Mouse (Mus musculus): ENCODE results near the gene Olfr160. TPM values are rescaled to one million over a fixed set of nuclear protein-coding genes. Genes with fewer than 3 reads are reported as not detected.

Olfr160 gene
- total and polyA plus RNA-seq, 2 experiments from 2014 or later: not detected

DNA sequence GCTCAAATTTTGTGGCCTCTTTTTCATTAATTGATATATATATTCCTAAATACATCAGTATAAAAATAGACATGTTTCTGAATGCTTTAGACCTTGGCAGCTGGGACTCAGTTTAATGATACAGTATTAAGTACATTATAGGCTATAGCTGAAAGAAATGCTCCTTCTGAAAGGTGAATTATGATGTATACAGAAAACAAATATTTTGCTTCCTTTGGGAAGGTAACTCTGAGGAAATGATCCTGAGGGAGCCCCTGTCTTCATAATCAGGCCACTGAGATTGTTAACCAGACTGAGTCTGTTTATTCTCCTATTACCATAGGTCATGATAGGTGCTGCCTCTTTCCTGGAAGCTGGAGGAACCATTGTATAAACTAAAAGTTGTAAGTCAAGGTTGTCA lies 28.8 kb upstream of the Olfr160 start, which contains the start of gene Olfr874:
TSS of gene Olfr874 (plus strand) at position 301 of the 400 bp plus-strand sequence.
- H3K36me3 ChIP-seq (replicated peaks; ENCODE audit: control insufficient read depth, insufficient read depth, low read length): no peaks in the 10 kb centered on the region
- no peaks in the 10 kb centered on the region for H3K9me3 ChIP-seq (replicated peaks; ENCODE audit: control insufficient read depth, low read length)
- H3K4me2 ChIP-seq (ENCODE audit: low read depth, low read length): no peak within 1 kb of the TSS
- H3K4me3 ChIP-seq (ENCODE audit: low read depth, low read length): no peak within 1 kb of the TSS
- H3K4me1 ChIP-seq (ENCODE audit: control insufficient read depth, insufficient read depth): no peaks in the 10 kb centered on the region
- H3K9ac ChIP-seq (replicated peaks; ENCODE audit: low read depth, low read length): no peak within 1 kb of the TSS
- TF ChIP-seq EP300 (IDR thresholded peaks at IDR 0.05; ENCODE audit: low read depth): no peak
- no peak within 1 kb of the TSS for H3K27ac ChIP-seq (ENCODE audit: low read depth)
- no peak for ATAC-seq (ENCODE audit: insufficient read depth, low read depth)
- DNase-seq (ENCODE audit: low spot score): no peak
- H3K27me3 ChIP-seq (ENCODE audit: control insufficient read depth, insufficient read depth, low read length): no peaks in the 10 kb centered on the region

DNA sequence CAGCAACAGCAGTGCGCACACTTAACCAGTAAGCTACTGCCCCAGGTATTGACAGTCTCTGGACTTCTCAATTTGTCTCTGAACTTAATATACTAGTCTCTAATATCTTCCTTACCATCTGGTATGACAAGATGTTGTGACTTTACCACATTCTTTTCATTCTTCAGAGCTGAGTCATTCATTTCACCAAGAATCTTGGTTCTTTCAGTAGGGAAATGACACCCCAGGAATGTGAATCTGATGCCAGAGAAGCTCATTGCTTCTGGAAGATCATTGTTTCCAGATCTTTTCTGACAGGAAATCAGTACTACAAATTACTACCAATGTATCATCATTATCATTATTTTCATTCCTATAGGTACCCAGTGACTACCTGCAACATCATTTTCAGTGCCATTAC lies 18.3 kb upstream of the Olfr160 start:
- Histone ChIP-seq H3K36me3 (replicated peaks; ENCODE audit: control insufficient read depth, insufficient read depth, low read length) (no peaks in the 10 kb centered on the region), H3K4me3 (ENCODE audit: low read depth, low read length) (no peak overlapping the region), H3K27ac (ENCODE audit: low read depth) (no peak overlapping the region), H3K9ac (replicated peaks; ENCODE audit: low read depth, low read length) (no peak overlapping the region), H3K9me3 (replicated peaks; ENCODE audit: control insufficient read depth, low read length) (no peaks in the 10 kb centered on the region), H3K4me2 (ENCODE audit: low read depth, low read length) (no peak overlapping the region), H3K4me1 (ENCODE audit: control insufficient read depth, insufficient read depth) (no peaks in the 10 kb centered on the region), H3K27me3 (ENCODE audit: control insufficient read depth, insufficient read depth, low read length) (no peaks in the 10 kb centered on the region)
- TF ChIP-seq EP300 (IDR thresholded peaks at IDR 0.05; ENCODE audit: low read depth) (no peak), CTCF (IDR thresholded peaks at IDR 0.05; ENCODE audit: low read depth) (no peak)
- WGBS: 89% methylated on average over 1 of the region's 1 CpGs
- ATAC-seq (ENCODE audit: insufficient read depth, low read depth) (no peak), DNase-seq (ENCODE audit: low spot score) (no peak)

DNA sequence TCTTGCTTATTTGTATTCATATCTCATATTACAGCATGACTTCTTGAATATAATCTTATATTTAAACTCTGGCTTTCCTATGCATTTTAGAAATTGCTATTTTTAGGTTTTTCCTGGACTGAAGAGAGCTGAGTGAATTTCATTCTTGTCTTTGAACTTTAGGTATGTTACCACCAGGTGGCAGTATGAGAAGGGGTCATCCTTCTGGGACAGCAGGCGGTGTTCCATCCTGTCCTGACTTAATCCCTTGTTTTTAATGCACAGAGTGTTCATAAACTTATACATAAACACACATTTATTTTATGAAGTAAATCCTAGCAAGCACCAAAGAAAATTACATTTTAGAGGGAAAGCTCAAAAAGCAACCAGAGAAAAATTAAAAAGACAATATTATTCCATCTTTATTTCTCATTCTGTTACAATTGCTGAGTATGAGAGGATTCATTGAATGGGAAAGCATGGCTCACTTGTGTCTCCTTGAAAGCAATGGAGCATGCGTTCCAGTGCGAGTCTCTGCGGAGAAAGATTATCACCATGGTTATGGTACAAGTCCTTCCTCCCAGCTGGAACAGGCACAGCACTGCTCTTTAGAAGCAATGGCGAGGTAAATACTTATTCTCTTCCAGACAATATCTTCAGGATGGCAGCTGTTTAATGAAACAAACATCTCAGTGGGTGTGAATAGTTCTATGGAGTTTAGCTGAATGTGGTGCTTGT lies 25.9 kb downstream of the Olfr160 start:
- no peaks in the 10 kb centered on the region for H3K36me3 ChIP-seq (replicated peaks; ENCODE audit: control insufficient read depth, insufficient read depth, low read length)
- no peaks in the 10 kb centered on the region for H3K4me1 ChIP-seq (ENCODE audit: control insufficient read depth, insufficient read depth)
- no peak overlapping the region for H3K4me3 ChIP-seq (ENCODE audit: low read depth, low read length)
- H3K27ac ChIP-seq (ENCODE audit: low read depth): no peak overlapping the region
- no peak for ATAC-seq (ENCODE audit: insufficient read depth, low read depth)
- WGBS: 47% methylated on average over 5 of the region's 5 CpGs
- no peak overlapping the region for H3K9ac ChIP-seq (replicated peaks; ENCODE audit: low read depth, low read length)
- no peaks in the 10 kb centered on the region for H3K27me3 ChIP-seq (ENCODE audit: control insufficient read depth, insufficient read depth, low read length)
- no peak overlapping the region for H3K4me2 ChIP-seq (ENCODE audit: low read depth, low read length)
- DNase-seq (ENCODE audit: low spot score): peak; percentile 45
- no peak for TF ChIP-seq EP300 (IDR thresholded peaks at IDR 0.05; ENCODE audit: low read depth)
- peak; percentile 73 for TF ChIP-seq CTCF (IDR thresholded peaks at IDR 0.05; ENCODE audit: low read depth)
- H3K9me3 ChIP-seq (replicated peaks; ENCODE audit: control insufficient read depth, low read length): no peaks in the 10 kb centered on the region

DNA sequence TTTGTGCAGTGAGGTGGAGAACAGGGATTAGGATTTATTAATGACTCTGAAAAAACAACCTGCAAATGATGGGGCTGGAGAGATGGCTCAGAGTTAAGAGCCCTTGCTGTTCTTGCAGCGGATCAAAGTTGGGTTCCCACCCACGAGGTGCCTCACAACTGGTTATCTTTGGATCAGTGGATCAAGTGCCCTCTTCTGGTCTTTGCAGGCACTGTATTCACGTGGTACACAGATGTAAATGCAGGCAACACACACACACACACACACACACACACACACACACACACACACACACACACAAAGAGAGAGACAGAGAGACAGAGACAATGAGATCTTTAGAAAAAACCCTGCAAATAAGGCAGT lies 28.1 kb downstream of the Olfr160 start:
- Histone ChIP-seq H3K4me3 (ENCODE audit: low read depth, low read length) (no peak overlapping the region), H3K9ac (replicated peaks; ENCODE audit: low read depth, low read length) (no peak overlapping the region), H3K4me1 (ENCODE audit: control insufficient read depth, insufficient read depth) (no peaks in the 10 kb centered on the region), H3K4me2 (ENCODE audit: low read depth, low read length) (no peak overlapping the region), H3K27ac (ENCODE audit: low read depth) (no peak overlapping the region), H3K9me3 (replicated peaks; ENCODE audit: control insufficient read depth, low read length) (no peaks in the 10 kb centered on the region), H3K36me3 (replicated peaks; ENCODE audit: control insufficient read depth, insufficient read depth, low read length) (no peaks in the 10 kb centered on the region), H3K27me3 (ENCODE audit: control insufficient read depth, insufficient read depth, low read length) (no peaks in the 10 kb centered on the region)
- WGBS: 40% methylated on average over 3 of the region's 3 CpGs
- DNase-seq (ENCODE audit: low spot score) (no peak), ATAC-seq (ENCODE audit: insufficient read depth, low read depth) (no peak)
- TF ChIP-seq EP300 (IDR thresholded peaks at IDR 0.05; ENCODE audit: low read depth) (no peak), CTCF (IDR thresholded peaks at IDR 0.05; ENCODE audit: low read depth) (no peak)

DNA sequence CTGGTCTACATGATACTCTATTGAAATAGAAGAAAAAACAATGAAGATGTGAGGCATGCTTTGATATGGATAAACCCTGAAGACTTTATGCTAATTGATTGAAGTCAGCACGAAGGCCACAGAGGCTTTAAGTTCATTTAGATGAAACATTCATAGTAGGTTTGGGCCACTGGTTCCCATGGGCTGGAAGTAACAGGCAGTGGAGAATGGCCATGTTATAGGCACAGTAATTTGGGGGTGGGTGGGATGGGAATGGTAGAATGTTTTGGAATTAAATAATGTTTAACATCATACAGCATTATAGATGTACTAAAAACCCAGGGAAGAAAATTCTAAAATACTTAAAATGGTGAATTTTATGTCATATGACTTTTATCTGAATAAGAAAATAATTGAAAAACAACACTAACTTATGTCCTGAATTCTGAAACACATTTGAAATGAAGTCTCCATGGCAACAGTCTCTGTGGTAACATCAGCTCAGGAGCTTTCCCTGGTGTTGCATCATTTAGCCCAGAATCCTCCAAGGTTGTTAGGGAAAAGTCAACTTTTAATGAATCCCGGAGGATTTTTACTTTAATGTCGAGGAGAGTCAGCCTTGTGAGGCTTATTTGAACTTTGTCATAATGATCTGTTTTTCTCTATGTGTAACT lies 28.6 kb downstream of the Olfr160 start:
- no peak overlapping the region for H3K4me3 ChIP-seq (ENCODE audit: low read depth, low read length)
- no peak overlapping the region for H3K9ac ChIP-seq (replicated peaks; ENCODE audit: low read depth, low read length)
- no peak overlapping the region for H3K4me2 ChIP-seq (ENCODE audit: low read depth, low read length)
- 67% methylated on average over 3 of the region's 3 CpGs for WGBS
- no peak for TF ChIP-seq CTCF (IDR thresholded peaks at IDR 0.05; ENCODE audit: low read depth)
- TF ChIP-seq EP300 (IDR thresholded peaks at IDR 0.05; ENCODE audit: low read depth): no peak
- H3K4me1 ChIP-seq (ENCODE audit: control insufficient read depth, insufficient read depth): no peaks in the 10 kb centered on the region
- ATAC-seq (ENCODE audit: insufficient read depth, low read depth) (no peak), DNase-seq (ENCODE audit: low spot score) (no peak)
- H3K36me3 ChIP-seq (replicated peaks; ENCODE audit: control insufficient read depth, insufficient read depth, low read length): no peaks in the 10 kb centered on the region
- H3K27ac ChIP-seq (ENCODE audit: low read depth): no peak overlapping the region
- H3K9me3 ChIP-seq (replicated peaks; ENCODE audit: control insufficient read depth, low read length): no peaks in the 10 kb centered on the region
- H3K27me3 ChIP-seq (ENCODE audit: control insufficient read depth, insufficient read depth, low read length): no peaks in the 10 kb centered on the region

DNA sequence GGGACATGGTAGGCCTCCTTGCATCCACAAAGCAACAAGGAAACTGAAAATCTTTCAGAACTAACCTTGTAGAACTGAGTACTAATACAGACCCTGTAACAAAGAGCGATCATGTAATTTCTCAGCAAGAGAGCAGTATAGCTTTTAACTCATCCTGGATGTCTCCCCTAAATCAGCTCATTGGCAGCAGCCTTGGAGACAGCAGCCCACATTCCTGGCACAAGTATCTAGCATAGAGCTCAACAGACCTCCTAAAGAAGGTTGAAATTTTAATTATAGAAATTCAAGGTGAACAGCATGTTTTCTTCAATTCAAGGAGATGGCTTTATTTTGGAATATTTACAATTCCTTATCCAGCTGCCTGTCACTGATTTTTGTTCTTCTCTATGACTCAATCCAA lies 34.9 kb downstream of the Olfr160 start:
- Histone ChIP-seq H3K9me3 (replicated peaks; ENCODE audit: control insufficient read depth, low read length) (no peaks in the 10 kb centered on the region), H3K36me3 (replicated peaks; ENCODE audit: control insufficient read depth, insufficient read depth, low read length) (no peaks in the 10 kb centered on the region), H3K4me2 (ENCODE audit: low read depth, low read length) (no peak overlapping the region), H3K27me3 (ENCODE audit: control insufficient read depth, insufficient read depth, low read length) (no peaks in the 10 kb centered on the region), H3K4me3 (ENCODE audit: low read depth, low read length) (no peak overlapping the region), H3K4me1 (ENCODE audit: control insufficient read depth, insufficient read depth) (no peaks in the 10 kb centered on the region), H3K27ac (ENCODE audit: low read depth) (no peak overlapping the region), H3K9ac (replicated peaks; ENCODE audit: low read depth, low read length) (no peak overlapping the region)
- DNase-seq (ENCODE audit: low spot score) (no peak), ATAC-seq (ENCODE audit: insufficient read depth, low read depth) (no peak)
- 93% methylated on average over 1 of the region's 1 CpGs for WGBS
- no peak for TF ChIP-seq CTCF (IDR thresholded peaks at IDR 0.05; ENCODE audit: low read depth)
- TF ChIP-seq EP300 (IDR thresholded peaks at IDR 0.05; ENCODE audit: low read depth): no peak
